Mouse (Mus musculus) NIH3T3 (cell line): ENCODE data around the gene Kcnj12.
A peak's percentile ranks its signal among the peaks of the same experiment; 100 is the strongest.

Experiments
- DNase-seq: peaks from one replicate; pipeline ENCODE4 v3.0.0-alpha.2; 2012; ENCODE audit warnings: low read depth

Kcnj12 gene

GRCm38 (mm10) chr11:61059691-61060457, 37.5 kb downstream of the Kcnj12 start:
- peak; percentile 56 for DNase-seq

GRCm38 (mm10) chr11:61060634-61061033, 38.3 kb downstream of the Kcnj12 start:
- no peak for DNase-seq

DNA sequence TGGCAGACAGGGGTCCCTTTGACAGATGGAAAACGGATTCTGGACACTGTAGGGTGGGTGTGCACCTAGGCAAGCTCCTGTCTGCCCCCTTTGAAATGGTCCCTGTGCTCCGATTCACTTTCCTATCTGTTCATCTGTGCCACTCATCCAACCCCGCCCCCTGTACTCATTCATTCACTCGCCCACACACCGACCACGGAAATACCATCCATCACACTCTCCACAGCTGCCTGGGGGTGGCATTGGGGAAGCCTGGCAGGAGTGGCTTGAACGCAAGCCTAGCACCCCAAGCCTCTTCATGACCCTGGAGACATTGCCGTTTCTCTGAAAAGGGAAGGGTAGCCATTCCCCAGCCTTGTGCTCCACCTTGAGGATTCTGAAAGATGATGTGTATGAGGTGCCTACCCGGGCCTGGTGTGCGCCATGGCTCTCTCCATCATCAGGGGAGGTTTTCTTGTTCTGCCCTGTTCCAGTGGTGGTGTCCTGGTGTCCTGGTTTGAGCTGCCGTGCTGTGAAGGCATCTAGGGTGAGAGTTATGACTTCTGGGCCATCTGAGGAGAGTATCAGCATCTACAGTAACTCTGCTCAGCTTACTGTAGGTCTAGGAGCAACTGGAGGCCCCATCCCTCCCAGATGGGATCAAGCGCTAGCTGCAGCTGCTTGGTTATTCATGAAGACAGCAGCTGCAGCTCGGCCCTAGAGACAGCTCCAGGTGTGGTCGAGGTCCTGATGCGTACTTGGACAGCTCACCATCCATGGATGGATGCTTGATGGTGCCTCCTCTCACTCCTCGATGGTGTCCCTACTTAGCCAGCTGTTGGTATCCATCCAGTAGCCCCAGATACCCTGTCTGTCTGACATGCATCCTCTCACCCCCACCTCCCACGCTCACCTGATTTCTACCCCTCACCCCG, 40.4 kb downstream of the Kcnj12 start:
- DNase-seq = peak; percentile 29

GRCm38 (mm10) chr11:61063503-61063902, 41.1 kb downstream of the Kcnj12 start:
- DNase-seq = no peak

DNA sequence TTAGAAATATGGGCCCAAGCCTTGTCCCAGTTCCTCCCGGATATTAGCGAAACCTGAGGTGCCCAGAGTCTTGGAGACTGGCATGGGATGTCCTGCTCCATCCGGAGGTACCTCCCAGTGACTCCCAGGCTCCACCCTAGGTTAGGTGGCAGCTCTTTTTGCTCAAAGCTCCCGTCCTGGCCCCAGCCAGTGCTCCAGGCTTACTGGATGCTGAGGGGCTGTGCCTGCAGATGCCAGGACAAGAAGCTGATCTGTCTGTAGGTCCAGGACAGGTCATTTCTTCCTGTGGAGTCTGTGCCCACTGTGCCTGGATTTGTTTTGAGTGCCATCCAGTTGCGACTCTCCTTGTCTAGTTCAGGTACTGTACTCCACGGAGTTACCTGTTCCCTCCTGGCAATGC, 43.3 kb downstream of the Kcnj12 start:
- DNase-seq = no peak

- DNase-seq = no peak
These were observed 44.9 kb downstream of the Kcnj12 start for GRCm38 (mm10) chr11:61067133-61067835.

DNA sequence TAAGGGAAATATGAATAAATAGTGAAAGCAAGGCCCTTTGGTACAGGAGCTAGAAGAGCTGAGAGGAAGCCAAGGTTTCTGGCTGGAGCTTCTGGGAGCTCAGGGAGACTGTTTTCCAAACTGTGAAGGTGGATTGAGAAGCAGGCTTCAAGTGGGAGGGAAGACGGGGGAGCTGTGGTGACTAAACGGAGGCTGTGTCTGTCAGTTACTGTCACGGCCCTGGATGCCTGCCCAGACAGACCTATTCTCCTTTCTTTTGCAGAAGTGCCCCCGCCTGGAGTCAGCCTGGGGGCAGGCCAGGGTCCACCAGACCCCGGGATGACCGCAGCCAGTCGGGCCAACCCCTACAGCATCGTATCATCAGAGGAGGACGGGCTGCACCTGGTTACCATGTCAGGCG, 46.5 kb downstream of the Kcnj12 start:
- DNase-seq = no peak

DNA sequence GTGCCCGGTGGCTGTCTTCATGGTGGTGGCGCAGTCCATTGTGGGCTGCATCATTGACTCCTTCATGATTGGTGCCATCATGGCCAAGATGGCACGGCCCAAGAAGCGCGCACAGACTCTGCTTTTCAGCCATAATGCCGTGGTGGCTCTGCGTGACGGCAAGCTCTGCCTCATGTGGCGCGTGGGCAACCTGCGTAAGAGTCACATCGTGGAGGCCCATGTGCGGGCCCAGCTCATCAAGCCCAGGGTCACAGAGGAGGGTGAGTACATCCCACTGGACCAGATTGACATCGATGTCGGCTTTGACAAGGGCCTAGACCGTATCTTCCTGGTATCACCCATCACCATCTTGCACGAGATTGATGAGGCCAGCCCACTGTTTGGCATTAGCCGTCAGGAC, 47.3 kb downstream of the Kcnj12 start:
- DNase-seq = no peak

DNA sequence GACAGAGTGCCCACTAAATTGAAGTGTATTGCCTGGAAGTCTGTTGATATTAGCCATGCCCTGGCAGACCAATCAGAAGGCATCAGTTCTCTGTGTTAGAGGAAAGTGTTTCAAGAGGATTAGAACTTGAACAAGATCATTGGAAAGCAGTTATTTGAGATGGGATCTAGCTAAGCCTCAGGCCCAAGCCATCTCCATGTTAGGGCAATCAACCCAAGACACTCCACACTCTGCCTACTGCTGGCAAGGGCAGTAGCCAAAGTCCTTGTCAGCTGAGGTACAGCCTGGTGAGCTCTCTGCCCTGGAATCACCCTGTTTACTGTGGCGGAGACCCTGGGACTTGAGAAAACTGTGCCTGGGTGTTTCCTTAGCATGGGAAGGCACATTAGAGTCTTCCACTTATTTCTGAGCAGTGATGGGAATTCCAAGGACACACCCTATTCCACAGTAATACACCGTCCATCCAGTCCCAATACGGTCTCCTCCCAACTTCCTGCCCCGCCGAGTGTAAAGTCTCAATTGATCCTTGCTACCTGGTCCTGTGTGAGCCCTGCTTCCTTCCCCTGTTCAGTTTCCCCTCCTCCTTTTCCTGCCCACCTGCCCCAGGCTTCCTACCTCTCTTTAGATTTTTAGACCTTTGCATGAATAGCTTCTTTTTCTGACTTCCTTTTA, 52.4 kb downstream of the Kcnj12 start:
- no peak for DNase-seq

DNA sequence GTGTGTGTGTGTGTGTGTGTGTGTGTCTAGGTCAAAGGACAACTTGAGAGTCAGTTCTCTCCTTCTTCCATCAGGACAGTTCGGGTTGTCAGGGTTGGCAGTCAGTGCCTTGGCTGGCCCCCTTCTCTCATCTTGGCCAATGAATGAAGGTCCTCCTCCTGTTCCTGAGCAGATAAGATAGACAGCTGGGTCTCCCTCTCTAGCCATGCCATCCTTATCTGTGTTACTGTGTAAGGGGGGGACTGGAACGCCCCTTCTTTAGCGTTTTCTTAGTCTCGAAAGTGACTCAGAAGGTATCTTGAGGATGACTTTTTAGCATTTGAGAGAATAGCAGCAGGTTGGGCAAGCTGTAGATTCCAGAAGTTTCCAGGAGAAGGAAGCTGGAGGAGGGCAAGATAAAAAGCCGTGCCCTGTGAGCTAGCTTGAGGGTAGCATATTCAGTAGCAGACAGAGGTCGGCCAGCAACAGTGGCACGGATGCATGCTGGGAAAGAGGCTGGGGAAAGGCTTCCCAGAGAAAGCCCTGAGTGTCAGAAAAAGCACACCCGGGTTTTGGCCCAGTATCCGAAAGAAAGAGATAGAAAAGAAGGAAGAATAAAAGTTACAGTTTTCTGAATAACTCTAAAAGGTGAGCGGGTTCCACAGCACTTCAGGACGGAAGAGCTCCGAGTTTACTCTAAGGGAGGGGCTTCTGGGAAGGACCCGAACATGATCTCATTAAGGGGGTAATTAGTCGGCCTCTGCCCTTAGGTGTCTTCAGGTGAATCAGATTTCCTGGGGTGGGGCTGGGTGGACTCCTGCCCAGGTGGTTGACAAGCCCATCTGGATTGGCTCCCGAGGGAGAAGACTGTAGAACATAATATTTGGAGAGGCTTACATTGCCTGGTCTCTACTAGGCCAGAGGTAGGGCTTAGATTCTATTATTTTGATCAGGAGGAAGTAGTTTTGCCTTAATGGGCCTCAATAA, 53.3 kb downstream of the Kcnj12 start:
- DNase-seq = no peak

DNA sequence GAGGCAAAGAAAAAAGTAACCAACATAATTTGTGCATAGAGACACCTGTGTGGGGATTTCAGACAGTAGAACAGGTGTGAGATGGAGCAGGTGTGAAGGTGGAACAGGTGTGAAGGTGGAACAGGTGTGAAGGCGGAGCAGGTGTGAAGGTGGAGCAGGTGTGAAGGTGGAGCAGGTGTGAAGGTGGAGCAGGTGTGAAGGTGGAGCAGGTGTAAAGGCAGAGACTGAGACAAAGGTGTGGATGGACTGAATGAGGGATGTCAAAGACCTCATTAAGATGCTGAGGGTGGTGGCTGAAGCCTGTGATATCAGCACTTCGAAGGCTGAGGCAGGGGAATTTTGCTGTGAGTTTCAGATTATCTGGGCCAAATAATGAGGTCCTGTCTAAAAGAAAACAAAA, 59.3 kb downstream of the Kcnj12 start:
- DNase-seq = no peak

DNA sequence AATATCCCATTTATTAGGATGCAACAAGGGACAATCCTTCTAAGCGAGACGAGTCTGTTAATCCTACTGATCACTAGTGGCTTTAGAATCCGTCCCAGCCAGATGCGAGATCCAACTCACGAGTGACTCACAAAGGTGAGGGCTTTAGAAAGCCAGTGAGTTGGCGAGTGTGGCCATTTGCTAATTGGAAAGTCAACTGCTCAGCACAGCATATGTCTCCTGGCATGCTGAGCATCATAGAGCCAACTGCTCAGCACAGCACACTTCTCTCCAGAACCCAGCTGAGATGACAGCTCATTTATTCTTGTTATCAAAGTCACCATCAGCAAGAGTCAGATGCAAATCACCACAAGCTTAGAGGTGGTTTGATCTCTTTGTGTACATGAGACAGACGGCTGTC, 67.8 kb downstream of the Kcnj12 start:
- DNase-seq = no peak

DNA sequence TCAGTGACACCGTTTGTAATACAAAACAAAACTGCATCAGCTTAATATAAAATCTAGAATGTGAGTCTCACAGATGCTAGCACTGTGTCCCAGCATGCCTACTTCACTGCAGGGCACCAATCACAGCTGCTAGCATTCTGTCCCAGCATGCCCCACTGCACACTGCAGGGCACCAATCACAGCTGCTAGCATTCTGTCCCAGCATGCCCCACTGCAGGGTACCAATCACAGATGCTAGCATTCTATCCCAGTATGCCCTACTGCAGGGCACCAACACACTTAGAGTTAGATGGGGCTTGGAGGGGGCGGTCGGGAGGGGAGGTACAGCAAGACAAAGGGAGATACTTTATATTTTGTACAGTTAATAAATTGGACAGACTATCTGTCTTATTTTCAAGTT, 68.8 kb downstream of the Kcnj12 start:
- no peak for DNase-seq

DNA sequence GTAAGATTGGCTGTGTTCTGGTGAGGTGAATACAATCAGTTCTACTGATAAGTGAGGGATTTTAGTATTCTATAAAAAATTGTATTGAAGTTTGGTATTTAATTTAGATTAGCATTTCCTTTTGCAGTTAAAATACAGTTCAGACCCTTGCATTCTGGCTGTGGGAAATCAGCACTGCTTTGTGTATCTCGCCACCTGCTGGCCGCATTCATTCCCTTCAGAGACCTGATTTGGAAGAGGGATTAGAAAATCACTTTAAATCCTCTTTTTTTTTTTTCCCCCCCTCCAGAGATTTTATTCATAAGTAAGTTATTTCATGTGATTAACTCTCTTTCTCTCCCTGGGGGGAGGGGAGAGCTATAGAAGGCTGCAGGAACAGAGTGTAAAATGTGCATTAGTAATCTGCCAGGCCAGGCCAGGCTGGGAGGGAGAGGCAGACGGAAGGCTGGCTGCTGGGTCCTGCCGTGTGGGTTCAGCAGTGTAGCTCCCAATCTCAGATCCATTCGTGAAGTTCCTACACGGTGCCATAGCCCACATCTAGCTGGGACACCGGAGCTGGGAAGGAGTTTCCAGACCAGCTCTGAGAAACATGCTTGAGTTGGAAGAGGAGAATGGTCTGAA, 69.4 kb downstream of the Kcnj12 start:
- DNase-seq = peak; percentile 91

DNA sequence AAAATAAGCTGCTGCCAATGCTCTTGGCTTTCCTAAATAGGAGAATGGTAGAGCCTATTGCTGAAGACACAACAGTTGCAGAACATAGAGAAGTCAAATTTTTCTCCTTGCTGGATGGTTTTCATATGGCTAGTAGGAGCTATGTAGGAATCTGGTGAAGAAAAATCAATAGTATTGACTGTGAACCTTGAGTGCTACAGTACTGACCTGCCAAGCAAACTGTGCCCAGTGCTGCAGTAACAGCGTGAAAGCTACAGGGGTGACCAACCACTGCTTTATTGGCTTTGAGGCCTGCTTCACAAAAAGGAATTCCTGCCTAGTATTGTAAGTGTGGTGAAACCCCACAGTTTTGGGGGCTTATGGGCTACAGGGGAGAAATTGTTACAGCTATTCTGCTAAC, 75.7 kb downstream of the Kcnj12 start:
- DNase-seq = no peak

DNA sequence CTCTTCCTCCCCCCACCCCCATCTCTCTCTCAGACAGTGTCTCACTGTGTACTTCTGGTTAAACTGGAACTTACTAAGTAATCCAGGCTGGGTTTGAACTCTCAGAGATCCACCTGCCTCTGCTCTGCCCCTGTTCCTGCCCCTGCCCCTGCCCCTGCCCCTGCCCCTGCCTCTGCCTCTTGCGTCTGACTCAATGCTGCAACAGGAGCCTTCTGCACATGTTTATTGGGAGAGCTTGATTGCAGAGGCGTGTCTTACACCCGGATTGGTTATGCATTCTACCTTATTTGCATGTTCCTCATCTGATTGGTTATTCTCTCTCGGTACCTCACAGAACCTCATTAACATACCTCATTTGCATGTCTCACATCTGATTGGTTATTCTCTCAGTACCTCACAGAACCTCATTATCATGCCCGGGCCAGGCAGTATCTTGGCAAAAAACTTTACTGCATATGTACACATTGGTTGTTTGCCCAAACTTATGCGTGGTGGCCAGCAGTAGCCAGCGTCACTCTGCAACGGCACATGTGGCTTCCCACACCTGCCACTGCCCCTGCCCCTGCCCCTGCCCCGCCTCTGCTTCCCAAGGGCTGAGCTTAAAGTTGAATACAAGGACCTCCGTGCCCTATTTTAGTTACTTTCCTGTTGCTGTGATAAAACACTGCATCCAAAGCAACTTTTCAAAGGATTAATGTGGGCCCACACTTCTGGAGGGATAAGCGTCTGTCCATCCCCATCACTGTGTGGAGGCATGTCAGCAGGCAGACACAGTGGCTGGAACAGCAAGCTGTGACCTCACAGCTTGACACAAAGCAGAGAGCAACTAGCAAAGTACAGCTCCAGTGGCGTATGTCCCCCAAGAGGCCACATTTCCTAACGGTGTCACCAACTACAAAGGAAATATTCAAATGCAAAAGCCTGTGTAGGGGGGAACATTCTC, 80.3 kb downstream of the Kcnj12 start:
- DNase-seq = no peak

DNA sequence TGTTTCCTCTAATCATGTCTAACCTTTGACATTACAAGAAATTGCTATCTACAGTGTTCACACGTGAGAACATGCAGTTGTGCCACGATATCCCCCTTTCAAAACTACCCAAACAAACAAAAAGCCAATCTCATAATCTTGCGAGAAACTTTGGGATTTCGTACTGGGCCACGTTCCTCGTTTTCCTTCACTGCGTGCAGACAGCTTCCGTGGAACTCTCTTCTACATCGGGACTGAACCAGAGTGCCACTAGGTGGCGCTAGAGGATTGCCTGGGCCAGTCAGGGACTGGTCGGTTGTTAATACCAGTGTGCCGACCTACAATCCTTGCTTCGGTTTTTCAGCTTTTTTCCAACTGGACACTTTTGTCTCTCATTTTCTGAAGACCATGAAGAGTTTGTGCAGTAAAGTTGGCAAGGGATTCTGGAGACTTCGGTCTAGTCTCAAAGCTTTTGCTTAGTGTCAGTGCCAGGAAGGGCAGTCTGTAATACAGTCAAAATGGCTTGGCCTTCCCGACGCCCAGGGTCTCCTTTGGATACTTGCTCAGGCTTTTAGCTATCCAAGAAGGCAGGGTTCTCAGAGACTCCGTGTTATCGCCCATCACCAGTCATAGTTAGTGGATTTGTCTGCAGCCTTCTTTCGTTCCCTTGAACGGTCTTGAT, 82.0 kb downstream of the Kcnj12 start:
- peak; percentile 97 for DNase-seq

DNA sequence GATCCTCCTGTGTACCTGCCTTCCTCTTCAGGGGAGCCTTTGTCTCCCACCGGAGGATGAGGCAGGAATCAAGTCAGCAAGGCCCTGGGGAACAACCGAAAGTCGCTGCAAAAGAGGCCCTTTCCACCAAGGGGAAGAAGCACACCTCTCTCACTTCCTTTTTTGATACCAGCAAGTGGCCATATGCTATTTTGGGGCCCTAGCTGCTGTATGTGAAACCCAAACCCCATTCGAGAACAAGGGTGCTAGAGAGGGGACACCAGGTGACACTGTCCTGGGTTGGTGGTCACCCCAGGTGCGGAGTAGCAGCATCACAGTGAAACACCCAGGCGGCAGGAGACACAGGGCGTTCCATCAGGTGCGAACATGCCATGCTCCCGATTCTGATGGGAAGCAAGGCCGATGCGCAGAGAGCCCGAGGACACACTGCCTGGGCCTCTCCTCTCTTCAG, 86.6 kb downstream of the Kcnj12 start:
- DNase-seq = no peak

- DNase-seq = no peak
These were observed 87.3 kb downstream of the Kcnj12 start for GRCm38 (mm10) chr11:61109707-61110106.
